Mouse (Mus musculus): ENCODE measurements at regions not wholly inside any gene's neighbourhood (a gene's known extent, or its start where the extent isn't known, plus 50 kb on each side); places are given as distances from the start of the nearest gene placed in this dataset.

- no peak overlapping the region for H3K4me2 ChIP-seq (ENCODE audit: low read length)
- no peak overlapping the region for H3K9ac ChIP-seq (ENCODE audit: low read length)
- H3K4me3 ChIP-seq (ENCODE audit: control insufficient read depth in 1 of 2, insufficient read depth in 1 of 2, low read depth in 1 of 2, low read length in 2 of 2): no peak overlapping the region
- 0 out of 2 replicates have a peak, but pooled peaks cover 4% of the 10 kb centered on the region for H3K27me3 ChIP-seq (ENCODE audit: control insufficient read depth, insufficient read depth, low read length)
- H3K27ac ChIP-seq (replicated peaks in 1 of 2; ENCODE audit: control insufficient read depth in 1 of 2, insufficient read depth in 1 of 2, low read depth in 2 of 2, low read length in 2 of 2): no peak overlapping the region
- ATAC-seq (ENCODE audit: insufficient number of reproducible peaks, insufficient read depth, low FRiP score, low read depth): no peak
- H3K9me3 ChIP-seq (ENCODE audit: control insufficient read depth, low read length): no peaks in the 10 kb centered on the region
- no peaks in the 10 kb centered on the region for H3K36me3 ChIP-seq (ENCODE audit: control insufficient read depth, insufficient read depth, low read length)
- 43% methylated on average over 5 of the region's 5 CpGs for WGBS
- peaks cover 0 to 13% of the 10 kb centered on the region in 2 experiments; a peak in 2 of 4 replicates for H3K4me1 ChIP-seq (ENCODE audit: control insufficient read depth in 2 of 2, insufficient read depth in 2 of 2, low read length in 2 of 2)
These were observed 128.4 kb upstream of the Auts2 start for GRCm38 (mm10) chr5:132671496-132671895.

- no peak for ATAC-seq (ENCODE audit: insufficient number of reproducible peaks, insufficient read depth, low FRiP score, low read depth)
- Histone ChIP-seq H3K9ac (ENCODE audit: low read length) (no peak overlapping the region), H3K27me3 (ENCODE audit: control insufficient read depth, insufficient read depth, low read length) (0 out of 2 replicates have a peak, but pooled peaks cover under 1% of the 10 kb centered on the region), H3K4me1 (ENCODE audit: control insufficient read depth in 2 of 2, insufficient read depth in 2 of 2, low read length in 2 of 2) (peaks cover 0 to 13% of the 10 kb centered on the region in 2 experiments; a peak in 2 of 4 replicates), H3K36me3 (ENCODE audit: control insufficient read depth, insufficient read depth, low read length) (no peaks in the 10 kb centered on the region), H3K27ac (replicated peaks in 1 of 2; ENCODE audit: control insufficient read depth in 1 of 2, insufficient read depth in 1 of 2, low read depth in 2 of 2, low read length in 2 of 2) (no peak overlapping the region), H3K9me3 (ENCODE audit: control insufficient read depth, low read length) (no peaks in the 10 kb centered on the region), H3K4me2 (ENCODE audit: low read length) (no peak overlapping the region), H3K4me3 (ENCODE audit: control insufficient read depth in 1 of 2, insufficient read depth in 1 of 2, low read depth in 1 of 2, low read length in 2 of 2) (no peak overlapping the region)
- 32% methylated on average over 4 of the region's 4 CpGs for WGBS
These were observed 124.2 kb upstream of the Auts2 start for GRCm38 (mm10) chr5:132667316-132667715.

GRCm38 (mm10) chr5:132661266-132661665 lies 118.1 kb upstream of the Auts2 start:
- Histone ChIP-seq H3K9me3 (ENCODE audit: control insufficient read depth, low read length) (peaks cover 16% of the 10 kb centered on the region), H3K9ac (ENCODE audit: low read length) (no peak overlapping the region), H3K27ac (replicated peaks in 1 of 2; ENCODE audit: control insufficient read depth in 1 of 2, insufficient read depth in 1 of 2, low read depth in 2 of 2, low read length in 2 of 2) (no peak overlapping the region), H3K4me3 (ENCODE audit: control insufficient read depth in 1 of 2, insufficient read depth in 1 of 2, low read depth in 1 of 2, low read length in 2 of 2) (no peak overlapping the region), H3K27me3 (ENCODE audit: control insufficient read depth, insufficient read depth, low read length) (0 out of 2 replicates have a peak, but pooled peaks cover 5% of the 10 kb centered on the region), H3K4me1 (ENCODE audit: control insufficient read depth in 2 of 2, insufficient read depth in 2 of 2, low read length in 2 of 2) (no peaks in the 10 kb centered on the region), H3K36me3 (ENCODE audit: control insufficient read depth, insufficient read depth, low read length) (no peaks in the 10 kb centered on the region), H3K4me2 (ENCODE audit: low read length) (no peak overlapping the region)
- 82% methylated on average over 1 of the region's 1 CpGs for WGBS
- no peak for ATAC-seq (ENCODE audit: insufficient number of reproducible peaks, insufficient read depth, low FRiP score, low read depth)

- ATAC-seq (ENCODE audit: insufficient number of reproducible peaks, insufficient read depth, low FRiP score, low read depth): no peak
- 70% methylated on average over 7 of the region's 7 CpGs for WGBS
These were observed 116.9 kb upstream of the Auts2 start for GRCm38 (mm10) chr5:132660036-132660435.

GRCm38 (mm10) chr5:132654382-132654781 lies 111.2 kb upstream of the Auts2 start:
- H3K4me3 ChIP-seq (ENCODE audit: control insufficient read depth in 1 of 2, insufficient read depth in 1 of 2, low read depth in 1 of 2, low read length in 2 of 2): no peak overlapping the region
- ATAC-seq (ENCODE audit: insufficient number of reproducible peaks, insufficient read depth, low FRiP score, low read depth): no peak
- 87% methylated on average over 7 of the region's 7 CpGs for WGBS
- H3K27ac ChIP-seq (replicated peaks in 1 of 2; ENCODE audit: control insufficient read depth in 1 of 2, insufficient read depth in 1 of 2, low read depth in 2 of 2, low read length in 2 of 2): no peak overlapping the region
- H3K4me1 ChIP-seq (ENCODE audit: control insufficient read depth in 2 of 2, insufficient read depth in 2 of 2, low read length in 2 of 2): peaks cover 3 to 5% of the 10 kb centered on the region in 2 experiments; a peak in 3 of 4 replicates
- no peaks in the 10 kb centered on the region for H3K27me3 ChIP-seq (ENCODE audit: control insufficient read depth, insufficient read depth, low read length)
- H3K9ac ChIP-seq (ENCODE audit: low read length): no peak overlapping the region
- H3K36me3 ChIP-seq (ENCODE audit: control insufficient read depth, insufficient read depth, low read length): no peaks in the 10 kb centered on the region
- peaks cover 16% of the 10 kb centered on the region for H3K9me3 ChIP-seq (ENCODE audit: control insufficient read depth, low read length)
- no peak overlapping the region for H3K4me2 ChIP-seq (ENCODE audit: low read length)

More at GRCm38 (mm10) chr5:132660036-132660435, 116.9 kb upstream of the Auts2 start:
- Histone ChIP-seq H3K9ac (ENCODE audit: low read length) (no peak overlapping the region), H3K4me3 (ENCODE audit: control insufficient read depth in 1 of 2, insufficient read depth in 1 of 2, low read depth in 1 of 2, low read length in 2 of 2) (no peak overlapping the region), H3K36me3 (ENCODE audit: control insufficient read depth, insufficient read depth, low read length) (no peaks in the 10 kb centered on the region), H3K27ac (replicated peaks in 1 of 2; ENCODE audit: control insufficient read depth in 1 of 2, insufficient read depth in 1 of 2, low read depth in 2 of 2, low read length in 2 of 2) (no peak overlapping the region), H3K4me1 (ENCODE audit: control insufficient read depth in 2 of 2, insufficient read depth in 2 of 2, low read length in 2 of 2) (no peaks in the 10 kb centered on the region), H3K4me2 (ENCODE audit: low read length) (no peak overlapping the region), H3K9me3 (ENCODE audit: control insufficient read depth, low read length) (peaks cover 16% of the 10 kb centered on the region), H3K27me3 (ENCODE audit: control insufficient read depth, insufficient read depth, low read length) (0 out of 2 replicates have a peak, but pooled peaks cover 5% of the 10 kb centered on the region)

GRCm38 (mm10) chr5:132653694-132654300 lies 110.7 kb upstream of the Auts2 start:
- no peak overlapping the region; a peak in 1 of 4 replicates for H3K27ac ChIP-seq (replicated peaks in 1 of 2; ENCODE audit: control insufficient read depth in 1 of 2, insufficient read depth in 1 of 2, low read depth in 2 of 2, low read length in 2 of 2)
- H3K9me3 ChIP-seq (ENCODE audit: control insufficient read depth, low read length): peaks cover 13% of the 10 kb centered on the region
- 0 out of 2 replicates have a peak, but pooled peaks cover under 1% of the 10 kb centered on the region for H3K27me3 ChIP-seq (ENCODE audit: control insufficient read depth, insufficient read depth, low read length)
- peaks cover 4 to 5% of the 10 kb centered on the region in 2 experiments; a peak in 3 of 4 replicates for H3K4me1 ChIP-seq (ENCODE audit: control insufficient read depth in 2 of 2, insufficient read depth in 2 of 2, low read length in 2 of 2)
- H3K36me3 ChIP-seq (ENCODE audit: control insufficient read depth, insufficient read depth, low read length): no peaks in the 10 kb centered on the region
- no peak overlapping the region for H3K9ac ChIP-seq (ENCODE audit: low read length)
- no peak for ATAC-seq (ENCODE audit: insufficient number of reproducible peaks, insufficient read depth, low FRiP score, low read depth)
- H3K4me3 ChIP-seq (ENCODE audit: control insufficient read depth in 1 of 2, insufficient read depth in 1 of 2, low read depth in 1 of 2, low read length in 2 of 2): no peak overlapping the region
- WGBS: 42% methylated on average over 6 of the region's 6 CpGs
- no peak overlapping the region for H3K4me2 ChIP-seq (ENCODE audit: low read length)

- H3K27ac ChIP-seq (replicated peaks in 1 of 2; ENCODE audit: control insufficient read depth in 1 of 2, insufficient read depth in 1 of 2, low read depth in 2 of 2, low read length in 2 of 2): no peak overlapping the region
- H3K9ac ChIP-seq (ENCODE audit: low read length): no peak overlapping the region
- 0 out of 2 replicates have a peak, but pooled peaks cover 4% of the 10 kb centered on the region for H3K27me3 ChIP-seq (ENCODE audit: control insufficient read depth, insufficient read depth, low read length)
- H3K4me2 ChIP-seq (ENCODE audit: low read length): no peak overlapping the region
- H3K36me3 ChIP-seq (ENCODE audit: control insufficient read depth, insufficient read depth, low read length): no peaks in the 10 kb centered on the region
- H3K4me1 ChIP-seq (ENCODE audit: control insufficient read depth in 2 of 2, insufficient read depth in 2 of 2, low read length in 2 of 2): peaks cover 5 to 6% of the 10 kb centered on the region in 2 experiments; a peak in 3 of 4 replicates
- WGBS: 24% methylated on average over 1 of the region's 1 CpGs
- H3K9me3 ChIP-seq (ENCODE audit: control insufficient read depth, low read length): peaks cover 6% of the 10 kb centered on the region
- no peak for ATAC-seq (ENCODE audit: insufficient number of reproducible peaks, insufficient read depth, low FRiP score, low read depth)
- no peak overlapping the region for H3K4me3 ChIP-seq (ENCODE audit: control insufficient read depth in 1 of 2, insufficient read depth in 1 of 2, low read depth in 1 of 2, low read length in 2 of 2)
These were observed 109.1 kb upstream of the Auts2 start for GRCm38 (mm10) chr5:132652201-132652600.
